Mouse (Mus musculus): ENCODE results near the gene Arhgap1. TPM values are rescaled to one million over a fixed set of nuclear protein-coding genes. Genes with fewer than 3 reads are reported as not detected.
A peak's percentile ranks its signal among the peaks of the same experiment; 100 is the strongest.

Arhgap1 gene
- polyA plus RNA-seq, 1 experiment = 85.6 TPM

DNA sequence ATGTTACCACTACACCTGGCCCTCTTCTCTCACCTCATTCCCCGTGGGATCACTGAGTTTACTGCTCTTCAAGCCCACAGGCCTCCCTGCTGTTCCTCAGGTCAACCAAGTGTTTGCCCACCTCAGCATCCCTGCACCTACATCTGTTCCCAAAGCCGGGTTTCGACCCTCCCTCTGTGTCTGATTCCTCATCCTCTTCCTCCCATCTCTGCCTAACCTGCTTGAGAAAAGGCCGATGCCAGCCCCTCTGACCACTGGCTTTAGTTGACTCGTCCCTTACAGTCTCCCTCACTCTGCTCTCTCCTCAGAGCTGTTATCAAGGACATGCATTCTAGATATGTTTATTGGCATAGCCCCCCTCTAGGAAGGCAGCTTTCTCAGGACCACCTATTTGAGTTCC is 22.2 kb upstream of the Arhgap1 start:
- TF ChIP-seq EP300 (IDR thresholded peaks at IDR 0.05; ENCODE audit: insufficient read depth, low read depth, low read length) = no peak
- TF ChIP-seq CTCF (IDR thresholded peaks at IDR 0.05; ENCODE audit: low read depth, low read length) = no peak
- no peak for TF ChIP-seq POLR2A (IDR thresholded peaks at IDR 0.05; ENCODE audit: insufficient read depth, low read length)

DNA sequence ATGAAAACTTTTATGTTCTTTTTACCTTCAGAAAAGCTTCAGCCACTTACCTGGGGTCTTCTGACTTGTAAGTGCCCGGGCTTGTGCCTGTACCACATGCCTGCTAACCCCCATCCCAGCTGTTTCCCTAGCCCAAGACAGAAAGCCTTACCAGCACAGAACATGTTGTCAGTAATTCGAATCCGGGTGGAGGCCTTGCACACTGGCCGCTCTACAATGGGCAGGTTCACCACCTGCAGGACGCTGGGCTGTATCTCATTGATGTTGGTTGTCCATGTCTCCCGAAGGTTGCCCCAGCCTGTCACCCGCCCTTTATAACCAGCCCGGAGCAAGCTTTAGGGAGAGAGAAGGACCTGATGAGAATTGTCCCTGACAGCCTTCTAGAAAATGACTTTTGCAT is 21.5 kb upstream of the Arhgap1 start:
- Histone ChIP-seq H3K27me3 (ENCODE audit: control insufficient read depth, insufficient read depth, low read length, poor library complexity, severe bottlenecking) (no peaks in the 10 kb centered on the region), H3K9ac (ENCODE audit: low read depth, poor library complexity, severe bottlenecking) (no peak overlapping the region), H3K4me1 (ENCODE audit: control insufficient read depth, insufficient read depth, low read length) (no peaks in the 10 kb centered on the region), H3K36me3 (ENCODE audit: control insufficient read depth, insufficient read depth, low read length, poor library complexity, severe bottlenecking) (no peaks in the 10 kb centered on the region; the same call in 1 of the 2 replicates), H3K9me3 (replicated peaks; ENCODE audit: control insufficient read depth, insufficient read depth, low read length, poor library complexity, severe bottlenecking) (no peaks in the 10 kb centered on the region), H3K27ac (ENCODE audit: insufficient read depth, low read length) (no peak overlapping the region), H3K4me3 (ENCODE audit: low read depth, low read length) (no peak overlapping the region)
- no peak for TF ChIP-seq POLR2A (IDR thresholded peaks at IDR 0.05; ENCODE audit: insufficient read depth, low read length)
- TF ChIP-seq CTCF (IDR thresholded peaks at IDR 0.05; ENCODE audit: low read depth, low read length) = no peak
- TF ChIP-seq EP300 (IDR thresholded peaks at IDR 0.05; ENCODE audit: insufficient read depth, low read depth, low read length) = no peak

More for the DNA sequence above, 22.2 kb upstream of the Arhgap1 start:
- Histone ChIP-seq H3K27ac (ENCODE audit: insufficient read depth, low read length) (no peak overlapping the region), H3K9ac (ENCODE audit: low read depth, poor library complexity, severe bottlenecking) (no peak overlapping the region), H3K9me3 (replicated peaks; ENCODE audit: control insufficient read depth, insufficient read depth, low read length, poor library complexity, severe bottlenecking) (no peaks in the 10 kb centered on the region), H3K4me3 (ENCODE audit: low read depth, low read length) (no peak overlapping the region), H3K27me3 (ENCODE audit: control insufficient read depth, insufficient read depth, low read length, poor library complexity, severe bottlenecking) (no peaks in the 10 kb centered on the region), H3K4me1 (ENCODE audit: control insufficient read depth, insufficient read depth, low read length) (no peaks in the 10 kb centered on the region), H3K36me3 (ENCODE audit: control insufficient read depth, insufficient read depth, low read length, poor library complexity, severe bottlenecking) (no peaks in the 10 kb centered on the region; the same call in 1 of the 2 replicates)

DNA sequence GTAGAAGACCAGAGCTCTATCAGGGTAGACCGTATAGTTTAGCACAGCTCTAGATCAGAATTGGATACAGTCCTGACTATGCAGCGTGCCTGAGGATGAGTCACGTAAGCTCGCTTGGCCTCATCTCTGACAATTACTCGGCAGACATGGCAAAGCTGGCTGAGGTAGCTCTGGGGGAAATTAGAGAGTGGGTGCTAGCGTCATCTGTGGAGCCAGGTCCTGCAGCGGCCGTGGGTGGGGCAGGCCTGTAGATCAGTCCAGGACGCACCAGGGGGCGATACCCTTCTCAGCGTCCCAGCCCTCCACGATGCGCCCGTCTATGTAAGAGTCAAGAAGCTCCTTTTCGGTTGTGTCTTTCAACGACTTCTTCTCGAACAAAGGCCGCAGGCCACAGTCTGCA is 20.0 kb upstream of the Arhgap1 start:
- Histone ChIP-seq H3K27ac (ENCODE audit: insufficient read depth, low read length) (no peak overlapping the region), H3K9me3 (replicated peaks; ENCODE audit: control insufficient read depth, insufficient read depth, low read length, poor library complexity, severe bottlenecking) (no peaks in the 10 kb centered on the region), H3K4me1 (ENCODE audit: control insufficient read depth, insufficient read depth, low read length) (no peaks in the 10 kb centered on the region), H3K27me3 (ENCODE audit: control insufficient read depth, insufficient read depth, low read length, poor library complexity, severe bottlenecking) (no peaks in the 10 kb centered on the region), H3K9ac (ENCODE audit: low read depth, poor library complexity, severe bottlenecking) (no peak overlapping the region), H3K36me3 (ENCODE audit: control insufficient read depth, insufficient read depth, low read length, poor library complexity, severe bottlenecking) (no peaks in the 10 kb centered on the region), H3K4me3 (ENCODE audit: low read depth, low read length) (no peak overlapping the region; the same call in 1 of the 2 replicates)
- TF ChIP-seq POLR2A (IDR thresholded peaks at IDR 0.05; ENCODE audit: insufficient read depth, low read length) = no peak
- TF ChIP-seq CTCF (IDR thresholded peaks at IDR 0.05; ENCODE audit: low read depth, low read length) = peak; percentile 53

DNA sequence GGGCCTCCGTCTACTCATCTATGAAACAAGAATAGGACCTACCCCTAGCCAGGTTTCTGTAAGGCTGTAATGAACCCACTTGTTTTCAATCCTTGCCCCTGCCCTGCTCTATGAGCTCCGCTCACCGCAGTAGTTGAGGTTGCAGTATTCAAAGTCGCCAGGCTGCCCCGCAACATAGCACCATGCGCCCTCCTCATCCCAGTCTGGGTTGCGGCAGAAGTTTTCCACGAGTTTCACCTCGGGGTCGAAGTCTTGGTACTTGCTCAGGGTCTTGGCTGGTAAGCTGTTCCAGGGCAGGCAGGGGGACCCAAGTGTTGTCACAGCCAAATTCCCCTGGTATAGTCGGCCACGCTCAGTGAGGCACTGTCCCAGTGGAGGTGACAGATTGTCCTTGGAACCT is 19.3 kb upstream of the Arhgap1 start:
- H3K27ac ChIP-seq (ENCODE audit: insufficient read depth, low read length) = no peak overlapping the region
- H3K4me3 ChIP-seq (ENCODE audit: low read depth, low read length) = no peak overlapping the region
- TF ChIP-seq POLR2A (IDR thresholded peaks at IDR 0.05; ENCODE audit: insufficient read depth, low read length) = no peak
- TF ChIP-seq EP300 (IDR thresholded peaks at IDR 0.05; ENCODE audit: insufficient read depth, low read depth, low read length) = no peak
- TF ChIP-seq CTCF (IDR thresholded peaks at IDR 0.05; ENCODE audit: low read depth, low read length) = no peak
- no peaks in the 10 kb centered on the region for H3K27me3 ChIP-seq (ENCODE audit: control insufficient read depth, insufficient read depth, low read length, poor library complexity, severe bottlenecking)
- no peaks in the 10 kb centered on the region for H3K36me3 ChIP-seq (ENCODE audit: control insufficient read depth, insufficient read depth, low read length, poor library complexity, severe bottlenecking)
- no peaks in the 10 kb centered on the region for H3K4me1 ChIP-seq (ENCODE audit: control insufficient read depth, insufficient read depth, low read length)
- H3K9ac ChIP-seq (ENCODE audit: low read depth, poor library complexity, severe bottlenecking) = no peak overlapping the region
- H3K9me3 ChIP-seq (replicated peaks; ENCODE audit: control insufficient read depth, insufficient read depth, low read length, poor library complexity, severe bottlenecking) = no peaks in the 10 kb centered on the region

DNA sequence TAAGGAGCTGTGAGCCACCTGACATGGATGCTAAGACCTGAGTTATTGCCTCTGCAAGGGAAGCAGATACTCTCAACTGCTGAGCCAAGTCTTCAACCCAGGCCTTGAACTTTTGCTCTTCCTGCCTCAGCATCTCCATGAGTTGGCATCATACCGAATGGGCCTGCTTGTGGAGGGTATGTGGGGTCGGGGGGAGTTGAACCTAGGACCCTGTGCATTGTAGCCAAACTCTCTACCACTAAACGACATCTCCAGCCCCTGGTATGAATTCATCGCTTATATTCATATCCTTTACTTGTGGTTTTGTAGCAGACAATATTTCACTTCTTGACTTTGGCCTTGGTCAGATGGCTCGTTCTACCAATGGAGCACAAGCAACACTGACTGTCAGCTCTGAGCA is 17.8 kb upstream of the Arhgap1 start:
- TF ChIP-seq CTCF (IDR thresholded peaks at IDR 0.05; ENCODE audit: low read depth, low read length) (no peak), POLR2A (IDR thresholded peaks at IDR 0.05; ENCODE audit: insufficient read depth, low read length) (no peak), EP300 (IDR thresholded peaks at IDR 0.05; ENCODE audit: insufficient read depth, low read depth, low read length) (no peak)
- no peaks in the 10 kb centered on the region for H3K36me3 ChIP-seq (ENCODE audit: control insufficient read depth, insufficient read depth, low read length, poor library complexity, severe bottlenecking)
- no peak overlapping the region for H3K27ac ChIP-seq (ENCODE audit: insufficient read depth, low read length)
- H3K4me1 ChIP-seq (ENCODE audit: control insufficient read depth, insufficient read depth, low read length) = no peaks in the 10 kb centered on the region
- no peaks in the 10 kb centered on the region for H3K27me3 ChIP-seq (ENCODE audit: control insufficient read depth, insufficient read depth, low read length, poor library complexity, severe bottlenecking)
- no peak overlapping the region for H3K9ac ChIP-seq (ENCODE audit: low read depth, poor library complexity, severe bottlenecking)
- no peak overlapping the region for H3K4me3 ChIP-seq (ENCODE audit: low read depth, low read length)
- no peaks in the 10 kb centered on the region for H3K9me3 ChIP-seq (replicated peaks; ENCODE audit: control insufficient read depth, insufficient read depth, low read length, poor library complexity, severe bottlenecking)

DNA sequence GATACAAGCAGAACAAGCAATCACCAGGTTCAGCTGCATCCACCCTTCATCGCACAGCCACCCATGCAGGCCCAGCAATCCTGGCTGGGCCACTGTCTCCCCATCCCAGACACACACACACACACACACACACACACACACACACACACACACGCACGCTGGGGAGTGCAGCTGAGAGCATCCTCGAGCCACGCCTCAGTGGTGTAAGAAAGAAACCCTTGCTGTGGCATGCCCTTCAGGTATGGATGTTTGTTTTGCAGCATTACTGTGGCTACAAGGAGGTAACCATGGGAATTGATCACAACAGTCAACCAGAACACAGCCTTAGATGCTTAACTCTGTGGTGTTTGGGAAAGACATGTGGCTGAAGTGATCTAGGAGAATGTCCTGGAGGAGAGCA is 17.3 kb upstream of the Arhgap1 start:
- Histone ChIP-seq H3K9me3 (replicated peaks; ENCODE audit: control insufficient read depth, insufficient read depth, low read length, poor library complexity, severe bottlenecking) (no peaks in the 10 kb centered on the region), H3K4me1 (ENCODE audit: control insufficient read depth, insufficient read depth, low read length) (no peaks in the 10 kb centered on the region), H3K27me3 (ENCODE audit: control insufficient read depth, insufficient read depth, low read length, poor library complexity, severe bottlenecking) (no peaks in the 10 kb centered on the region), H3K27ac (ENCODE audit: insufficient read depth, low read length) (no peak overlapping the region), H3K36me3 (ENCODE audit: control insufficient read depth, insufficient read depth, low read length, poor library complexity, severe bottlenecking) (no peaks in the 10 kb centered on the region), H3K9ac (ENCODE audit: low read depth, poor library complexity, severe bottlenecking) (no peak overlapping the region), H3K4me3 (ENCODE audit: low read depth, low read length) (no peak overlapping the region)
- TF ChIP-seq CTCF (IDR thresholded peaks at IDR 0.05; ENCODE audit: low read depth, low read length) (no peak), EP300 (IDR thresholded peaks at IDR 0.05; ENCODE audit: insufficient read depth, low read depth, low read length) (no peak), POLR2A (IDR thresholded peaks at IDR 0.05; ENCODE audit: insufficient read depth, low read length) (no peak)

All from ES-Bruce4 (cell line).